Mouse (Mus musculus) hindbrain, embryonic 11.5 days (tissue): ENCODE data around the gene Paqr7. TPM values are rescaled to one million over a fixed set of nuclear protein-coding genes. Genes with fewer than 3 reads are reported as not detected.

Source experiments
- ATAC-seq: fragments of 200-750 bp; cut with Nextera tagmentation; 2 replicates; pipeline ENCODE4 v1.8.0; 2017; ENCODE audit warnings: mild to moderate bottlenecking, moderate TSS enrichment, moderate library complexity; ENCODE audit not compliant: low FRiP score
- DNase-seq: peaks from one replicate; pipeline ENCODE4 v3.0.0-alpha.2; 2015; ENCODE audit warnings: low spot score
- H3K27ac ChIP-seq: fragments of 300-500 bp; sonication (generic); 2 replicates; pipeline ENCODE4 v1.5.1; 2014; ENCODE audit warnings: mild to moderate bottlenecking, low read depth, low read length
- H3K27me3 ChIP-seq: fragments of 300-500 bp; sonication (generic); 2 replicates; pipeline ENCODE4 v1.6.1; 2014; ENCODE audit warnings: mild to moderate bottlenecking, low read length, moderate library complexity, mixed read lengths; ENCODE audit not compliant: control insufficient read depth, insufficient read depth
- H3K36me3 ChIP-seq: fragments of 300-500 bp; sonication (generic); 2 replicates; pipeline ENCODE4 v1.6.1; 2014; ENCODE audit warnings: mild to moderate bottlenecking, low read length, moderate library complexity, mixed read lengths; ENCODE audit not compliant: control insufficient read depth, insufficient read depth
- H3K4me1 ChIP-seq: fragments of 300-500 bp; sonication (generic); replicated peaks from 2 replicates; pipeline ENCODE4 v1.6.1; 2014; ENCODE audit warnings: low read length, mixed read lengths; ENCODE audit not compliant: control insufficient read depth, insufficient read depth
- H3K4me2 ChIP-seq: fragments of 300-500 bp; sonication (generic); replicated peaks from 2 replicates; pipeline ENCODE4 v1.6.1; 2014; ENCODE audit warnings: mild to moderate bottlenecking, low read depth, low read length
- H3K4me3 ChIP-seq: fragments of 300-500 bp; sonication (generic); 2 replicates; pipeline ENCODE4 v1.5.1; 2014; ENCODE audit warnings: low read depth, low read length
- H3K9ac ChIP-seq: fragments of 300-500 bp; sonication (generic); 2 replicates; pipeline ENCODE4 v1.6.1; 2014; ENCODE audit warnings: low read depth, low read length
- H3K9me3 ChIP-seq: fragments of 300-500 bp; sonication (generic); 2 replicates; pipeline ENCODE4 v1.6.1; 2016; ENCODE audit warnings: low read length; ENCODE audit not compliant: control insufficient read depth
- WGBS: fragments of 180-500 bp; shearing (Covaris S2); extraction: QIAGEN DNeasy Blood & Tissue Kit; methylation state at CpG from one replicate; pipeline ENCODE4 v1.1.7; 2014; 5-methylcytosine and 5-hydroxymethylcytosine counted together
- polyA plus RNA-seq: library from polyadenylated mRNA; unstranded; fragments of >200 nt; fragmentation: Nextera tagmentation; extraction: Ambion mirVana; gene quantifications from 2 replicates; pipeline ENCODE4 v1.2.1, GENCODE M21; 2014

Paqr7 gene
- polyA plus RNA-seq, 1 experiment from 2014 or later = 1.7 TPM

GRCm38 (mm10) chr4:134457130-134457825 lies 39.2 kb upstream of the Paqr7 start:
- H3K36me3 ChIP-seq = no peaks in the 10 kb centered on the region

GRCm38 (mm10) chr4:134458856-134459255 lies 37.6 kb upstream of the Paqr7 start:
- H3K4me1 ChIP-seq = no peaks in the 10 kb centered on the region
- WGBS = 78% methylated on average over 5 of the region's 5 CpGs
- H3K9me3 ChIP-seq = no peaks in the 10 kb centered on the region
- no peak overlapping the region for H3K9ac ChIP-seq
- ATAC-seq (no peak), DNase-seq (no peak)
- no peak overlapping the region for H3K4me2 ChIP-seq
- no peak overlapping the region for H3K4me3 ChIP-seq
- H3K36me3 ChIP-seq = no peaks in the 10 kb centered on the region
- no peak overlapping the region for H3K27ac ChIP-seq
- peaks cover under 1% of the 10 kb centered on the region for H3K27me3 ChIP-seq

More at GRCm38 (mm10) chr4:134457130-134457825, 39.2 kb upstream of the Paqr7 start:
- no peak for ATAC-seq
- Histone ChIP-seq H3K4me3 (no peak overlapping the region), H3K4me1 (no peaks in the 10 kb centered on the region), H3K9ac (no peak overlapping the region), H3K9me3 (no peaks in the 10 kb centered on the region), H3K27me3 (peaks cover 4% of the 10 kb centered on the region), H3K27ac (no peak overlapping the region), H3K4me2 (no peak overlapping the region)
- DNase-seq = no peak
- 64% methylated on average over 7 of the region's 7 CpGs for WGBS

- Histone ChIP-seq H3K27ac (no peak overlapping the region), H3K36me3 (no peaks in the 10 kb centered on the region), H3K27me3 (no peaks in the 10 kb centered on the region), H3K9me3 (no peaks in the 10 kb centered on the region), H3K4me3 (no peak overlapping the region), H3K4me2 (no peak overlapping the region), H3K9ac (no peak overlapping the region), H3K4me1 (no peaks in the 10 kb centered on the region)
- no peak for DNase-seq
- 87% methylated on average over 10 of the region's 10 CpGs for WGBS
- ATAC-seq = no peak
Measured at GRCm38 (mm10) chr4:134460277-134460676, 36.2 kb upstream of the Paqr7 start.

GRCm38 (mm10) chr4:134461252-134461651 lies 35.2 kb upstream of the Paqr7 start:
- no peaks in the 10 kb centered on the region for H3K4me1 ChIP-seq
- H3K4me3 ChIP-seq = no peak overlapping the region
- ATAC-seq (no peak), DNase-seq (no peak)
- WGBS = 85% methylated on average over 5 of the region's 5 CpGs
- no peak overlapping the region for H3K4me2 ChIP-seq
- no peaks in the 10 kb centered on the region for H3K27me3 ChIP-seq
- H3K36me3 ChIP-seq = no peaks in the 10 kb centered on the region
- H3K27ac ChIP-seq = no peak overlapping the region
- no peaks in the 10 kb centered on the region for H3K9me3 ChIP-seq
- H3K9ac ChIP-seq = no peak overlapping the region

GRCm38 (mm10) chr4:134465789-134466188 lies 30.7 kb upstream of the Paqr7 start:
- 35% methylated on average over 12 of the region's 12 CpGs for WGBS
- Histone ChIP-seq H3K27me3 (no peaks in the 10 kb centered on the region), H3K27ac (no peak overlapping the region)

GRCm38 (mm10) chr4:134466381-134467262 lies 29.9 kb upstream of the Paqr7 start:
- Histone ChIP-seq H3K27me3 (no peaks in the 10 kb centered on the region), H3K4me1 (0 out of 2 replicates have a peak, but pooled peaks cover 3% of the 10 kb centered on the region), H3K36me3 (peaks cover 5% of the 10 kb centered on the region; the same call in 1 of the 2 replicates), H3K4me3 (peak overlapping the region; percentile 96; the same call in 1 of the 2 replicates), H3K9ac (peak overlapping the region; percentile 99; the same call in 1 of the 2 replicates), H3K9me3 (no peaks in the 10 kb centered on the region), H3K4me2 (peak overlapping the region; percentile 95), H3K27ac (peak overlapping the region; percentile 98)
- DNase-seq (peak; percentile 38), ATAC-seq (no peak)
- 55% methylated on average over 11 of the region's 11 CpGs for WGBS

More at GRCm38 (mm10) chr4:134465789-134466188, 30.7 kb upstream of the Paqr7 start:
- Histone ChIP-seq H3K9ac (no peak overlapping the region), H3K4me2 (no peak overlapping the region), H3K36me3 (peaks cover under 1% of the 10 kb centered on the region; the same call in 1 of the 2 replicates), H3K9me3 (no peaks in the 10 kb centered on the region), H3K4me3 (no peak overlapping the region), H3K4me1 (0 out of 2 replicates have a peak, but pooled peaks cover 3% of the 10 kb centered on the region)
- DNase-seq = peak; percentile 37
- no peak for ATAC-seq

GRCm38 (mm10) chr4:134467435-134468214 lies 28.9 kb upstream of the Paqr7 start:
- H3K9me3 ChIP-seq = no peaks in the 10 kb centered on the region
- DNase-seq (peak; percentile 72), ATAC-seq (peak; percentile 46)
- peaks cover 8% of the 10 kb centered on the region; the same call in 1 of the 2 replicates for H3K36me3 ChIP-seq
- 1% methylated on average over 31 of the region's 31 CpGs for WGBS
- H3K4me1 ChIP-seq = 0 out of 2 replicates have a peak, but pooled peaks cover 3% of the 10 kb centered on the region
- peak overlapping the region; percentile 96 for H3K4me3 ChIP-seq
- H3K27me3 ChIP-seq = no peaks in the 10 kb centered on the region
- peak overlapping the region; percentile 95 for H3K4me2 ChIP-seq
- H3K9ac ChIP-seq = peak overlapping the region; percentile 99
- peak overlapping the region; percentile 98 for H3K27ac ChIP-seq

- peak within 1 kb of the TSS; percentile 98 for H3K27ac ChIP-seq
- H3K4me1 ChIP-seq = 0 out of 2 replicates have a peak, but pooled peaks cover 3% of the 10 kb centered on the region
- peaks cover 11% of the 10 kb centered on the region; the same call in 1 of the 2 replicates for H3K36me3 ChIP-seq
- DNase-seq (peak; percentile 96), ATAC-seq (peak; percentile 94)
- H3K9me3 ChIP-seq = no peaks in the 10 kb centered on the region
- WGBS = 0% methylated on average over 28 of the region's 31 CpGs
- H3K4me2 ChIP-seq = peak within 1 kb of the TSS; percentile 95
- H3K4me3 ChIP-seq = peak within 1 kb of the TSS; percentile 96
- H3K27me3 ChIP-seq = no peaks in the 10 kb centered on the region
- H3K9ac ChIP-seq = peak within 1 kb of the TSS; percentile 99
Measured at GRCm38 (mm10) chr4:134468215-134468575, 28.3 kb upstream of the Paqr7 start, which contains the start of gene Stmn1. TSS of gene Stmn1 (plus strand) at chr4:134468320.
